Mouse (Mus musculus): ENCODE measurements at regions not wholly inside any gene's neighbourhood (a gene's known extent, or its start where the extent isn't known, plus 50 kb on each side); places are given as distances from the start of the nearest gene placed in this dataset.

DNA sequence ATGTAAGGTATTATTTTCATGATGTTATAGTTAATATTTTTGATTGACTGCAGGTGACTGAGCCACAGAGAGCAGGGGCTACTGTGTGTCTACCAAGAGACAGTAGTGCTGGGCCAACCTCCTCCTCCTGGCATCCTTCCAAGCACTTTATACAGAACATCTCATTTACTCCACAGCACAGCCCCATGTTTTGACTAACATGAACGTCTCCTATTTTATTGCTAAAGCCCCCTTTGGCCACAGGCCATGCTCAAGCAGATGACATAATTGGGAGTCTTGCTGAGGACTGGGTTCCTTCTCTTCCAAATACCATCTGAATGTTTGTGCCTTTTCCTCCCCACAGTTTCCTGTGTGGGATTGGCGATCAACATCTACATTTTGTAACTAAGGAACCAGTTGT, 211.5 kb upstream of the F930015N05Rik start:
- TF ChIP-seq POLR2A (IDR thresholded peaks at IDR 0.05; ENCODE audit: extremely low read depth, insufficient read depth, low read length) (no peak), CTCF (IDR thresholded peaks at IDR 0.05; ENCODE audit: extremely low read depth, insufficient read depth, low read length) (no peak)

Measured in cortical plate, adult 2 months (tissue).